Mouse (Mus musculus) embryo, embryonic 11 days (tissue): Measurements from ENCODE around the gene Nrm.

Experiments used
- DNase-seq: peaks from one replicate; pipeline ENCODE4 v3.0.0-alpha.2; 2015

Gene Nrm

DNA sequence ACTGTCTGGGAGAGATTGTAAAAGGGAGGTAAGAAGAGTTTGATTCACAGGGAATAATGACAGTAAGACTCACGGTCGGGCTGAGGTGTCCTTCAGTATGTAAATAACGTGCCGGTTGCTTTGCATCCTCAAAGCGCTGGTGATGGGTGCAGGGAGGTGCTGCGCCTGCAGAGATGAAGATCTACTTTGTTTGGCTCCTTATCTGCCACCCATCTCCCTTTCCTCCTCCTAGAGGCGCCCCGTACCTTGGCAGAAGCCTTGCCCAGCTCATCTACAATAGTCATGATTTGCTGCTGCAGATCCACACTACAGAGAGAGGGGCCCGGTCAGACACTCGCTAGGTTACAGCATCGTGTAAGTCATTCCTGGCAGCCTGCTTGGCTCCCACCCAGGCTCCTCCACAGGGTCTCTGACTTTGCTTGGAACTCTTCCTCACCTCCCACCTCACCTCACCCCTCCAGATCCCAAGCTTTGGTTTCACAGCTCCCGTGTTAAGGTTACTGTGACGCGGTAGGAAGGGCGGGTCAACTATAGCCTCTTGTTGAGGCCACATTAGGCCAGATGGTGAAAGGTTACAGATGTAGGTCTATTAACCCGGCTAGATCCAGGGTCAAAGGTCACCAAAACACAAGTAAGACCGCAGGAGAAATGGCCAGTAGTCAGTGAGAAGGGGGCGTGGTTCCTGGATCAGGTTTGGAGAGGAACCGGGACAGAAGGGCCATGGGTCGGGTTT lies 48.2 kb downstream of the Nrm start:
- DNase-seq: no peak

GRCm38 (mm10) chr17:35909919-35910369 lies 48.8 kb downstream of the Nrm start, which contains the start of gene Atat1:
Gene Atat1 (minus strand): TSS chr17:35910075.
- DNase-seq: peak; percentile 96

DNA sequence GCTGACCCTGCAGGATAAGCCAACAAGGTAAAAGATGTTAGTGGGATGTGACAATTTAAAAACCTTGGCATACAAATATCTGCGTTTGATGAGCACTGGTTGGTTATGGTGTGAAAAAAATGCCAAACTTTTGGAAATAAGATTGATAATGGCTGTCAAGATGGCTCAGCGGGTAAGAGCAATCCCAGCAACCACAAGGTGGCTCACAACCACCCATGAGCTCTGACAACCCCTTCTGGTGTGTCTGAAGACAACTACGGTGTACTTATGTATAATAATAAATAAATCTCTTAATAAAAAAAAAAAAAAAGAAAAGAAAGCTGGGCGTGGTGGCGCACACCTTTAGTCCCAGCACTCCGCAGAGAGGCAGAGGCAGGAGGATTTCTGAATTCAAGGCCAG lies 53.9 kb downstream of the Nrm start:
- no peak for DNase-seq
